Mouse (Mus musculus): Measurements from ENCODE around the gene Wfdc21.

DNA sequence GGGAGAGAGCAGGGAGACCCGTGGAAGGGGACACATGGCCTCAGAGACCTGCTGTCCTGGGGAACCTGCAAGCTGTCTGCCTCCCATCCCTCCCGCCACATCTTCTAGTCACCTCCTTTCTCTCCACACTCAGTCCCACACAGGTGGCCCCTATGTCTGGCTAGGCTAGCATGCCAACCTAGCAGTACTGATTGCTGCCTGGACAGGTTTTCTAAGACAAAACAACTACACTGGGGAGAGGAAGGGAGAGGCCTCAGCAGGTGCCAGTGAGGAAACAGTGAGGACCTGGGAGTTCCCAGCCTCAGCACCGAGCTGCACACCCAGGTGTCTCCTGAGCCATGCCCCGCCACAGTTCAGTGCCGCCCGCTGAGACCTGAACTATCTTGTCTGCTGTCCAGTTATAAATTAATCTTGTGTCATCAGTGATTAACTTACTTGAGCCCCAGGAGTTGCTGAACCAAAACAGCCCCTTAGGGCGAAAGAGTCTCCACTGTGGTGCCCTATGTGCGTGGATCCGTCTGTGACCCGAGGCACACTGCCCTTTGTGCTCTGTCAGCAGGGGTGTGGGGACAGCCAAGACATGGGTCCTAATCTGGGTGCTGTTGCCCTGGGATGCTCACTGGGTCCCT, 50.4 kb downstream of the Wfdc21 start:
- no peak for TF ChIP-seq POLR2A (IDR thresholded peaks at IDR 0.05; ENCODE audit: extremely low read depth, insufficient read depth, low read length)
- no peak for TF ChIP-seq CTCF (IDR thresholded peaks at IDR 0.05; ENCODE audit: extremely low read depth, insufficient read depth, low read length)
